Mouse (Mus musculus) spleen, adult 2 months (tissue): ENCODE results near the gene Trim41.

Experiments
- CTCF ChIP-seq: fragments of 200-500 bp; IDR thresholded peaks from 2 replicates; pipeline ENCODE4 v1.5.1; 2011; ENCODE audit warnings: mild to moderate bottlenecking, inconsistent platforms; ENCODE audit not compliant: insufficient read depth, insufficient read length, insufficient replicate concordance; ENCODE audit errors: extremely low read depth
- POLR2A ChIP-seq: fragments of 200-500 bp; IDR thresholded peaks from 2 replicates; pipeline ENCODE4 v1.6.1; 2011; ENCODE audit warnings: low read depth, low read length, inconsistent platforms

GRCm38 (mm10) chr11:48799921-48800701 is 17.0 kb downstream of the Trim41 start, which contains the start of gene Rack1:
- TF ChIP-seq CTCF (no peak), POLR2A (peak; percentile 71)
